Mouse (Mus musculus) thymus, postnatal 14 days (tissue): Measurements from ENCODE around the gene Methig1.
"Not testable (repeated sequence)": the region's sequence is repeated elsewhere in the genome, so short reads cannot be mapped to it uniquely, and the experiment has no call there.

Source experiments
- DNase-seq: peaks from one replicate; pipeline ENCODE4 v3.0.0; 2021

The Methig1 gene

GRCm38 (mm10) chr15:100341314-100341980 lies 11.5 kb upstream of the Methig1 start:
- not testable (repeated sequence) for DNase-seq

GRCm38 (mm10) chr15:100345484-100345883 lies 7.5 kb upstream of the Methig1 start:
- DNase-seq: no peak

- DNase-seq: no peak
Measured at GRCm38 (mm10) chr15:100346761-100347160, 6.2 kb upstream of the Methig1 start.

GRCm38 (mm10) chr15:100349496-100349895 lies 3.5 kb upstream of the Methig1 start:
- DNase-seq: no peak

GRCm38 (mm10) chr15:100351501-100352060 lies 1.4 kb upstream of the Methig1 start:
- no peak for DNase-seq

- DNase-seq: not testable (repeated sequence)
Measured at GRCm38 (mm10) chr15:100353399-100353798, 450 bp downstream of the Methig1 start.

GRCm38 (mm10) chr15:100355876-100356275 lies 2.9 kb downstream of the Methig1 start:
- DNase-seq: no peak

- no peak for DNase-seq
Measured at GRCm38 (mm10) chr15:100364242-100364641, 11.3 kb downstream of the Methig1 start, which contains the start of gene Higd1c. TSS of gene Higd1c (plus strand) at chr15:100364542.

- not testable (repeated sequence) for DNase-seq
Measured at GRCm38 (mm10) chr15:100365967-100366366, 13.0 kb downstream of the Methig1 start.

GRCm38 (mm10) chr15:100367119-100367518 lies 14.2 kb downstream of the Methig1 start:
- DNase-seq: no peak

- DNase-seq: peak; percentile 56
Measured at GRCm38 (mm10) chr15:100375066-100375465, 22.1 kb downstream of the Methig1 start.

- DNase-seq: not testable (repeated sequence)
Measured at GRCm38 (mm10) chr15:100377847-100378505, 25.0 kb downstream of the Methig1 start.

- no peak for DNase-seq
Measured at GRCm38 (mm10) chr15:100379658-100380057, 26.7 kb downstream of the Methig1 start.

GRCm38 (mm10) chr15:100380104-100380503 lies 27.2 kb downstream of the Methig1 start:
- DNase-seq: no peak

GRCm38 (mm10) chr15:100385705-100386104 lies 32.8 kb downstream of the Methig1 start:
- DNase-seq: no peak

GRCm38 (mm10) chr15:100387544-100388223 lies 34.7 kb downstream of the Methig1 start:
- DNase-seq: no peak

- DNase-seq: peak; percentile 47
Measured at GRCm38 (mm10) chr15:100388224-100388835, 35.4 kb downstream of the Methig1 start.

- no peak for DNase-seq
Measured at GRCm38 (mm10) chr15:100388886-100389285, 35.9 kb downstream of the Methig1 start.

GRCm38 (mm10) chr15:100391066-100391465 lies 38.1 kb downstream of the Methig1 start:
- no peak for DNase-seq

GRCm38 (mm10) chr15:100391599-100391998 lies 38.6 kb downstream of the Methig1 start:
- no peak for DNase-seq

GRCm38 (mm10) chr15:100393016-100393415 lies 40.1 kb downstream of the Methig1 start:
- DNase-seq: no peak

GRCm38 (mm10) chr15:100395561-100395960 lies 42.6 kb downstream of the Methig1 start:
- DNase-seq: no peak
